ENCODE assay signal across 22 mouse cellular contexts in the genomic region with DNA sequence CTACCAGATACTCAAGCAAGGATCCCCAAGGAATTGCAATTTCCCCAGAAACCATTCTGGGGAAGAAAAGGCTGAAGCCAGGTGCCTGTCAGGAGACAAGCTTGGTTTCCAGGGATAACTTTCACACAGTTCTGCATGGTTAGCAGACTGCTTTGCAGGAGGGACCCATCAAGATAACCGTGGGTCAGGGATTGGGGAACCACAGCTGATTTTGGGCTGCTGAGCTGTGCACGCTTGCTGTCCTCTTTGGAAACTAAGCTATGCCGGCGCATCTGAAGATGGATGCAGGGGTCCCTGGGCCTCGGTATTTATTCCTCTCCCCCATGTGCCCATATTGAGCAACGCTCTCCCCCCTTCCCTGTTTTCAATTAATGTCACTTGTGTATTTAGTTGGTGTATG.
A peak's percentile ranks its signal among the peaks of the same experiment; 100 is the strongest.
DNase-seq lines count a peak whose midpoint lies in the region; ATAC-seq and TF ChIP-seq lines count a peak whose summit lies in the region.
"Had no signal": no experiment of that assay in that cellular context is flagged by ENCODE, and none has a peak within 500 bp of the region (broad histone marks: within the 10 kb centered on the region; RNA-seq: fewer than 3 reads in every experiment).

No protein-coding gene starts in this region.

- no peak for TF ChIP-seq CTCF in kidney, postnatal 0 days (IDR thresholded peaks at IDR 0.05; ENCODE audit: low read depth)
- TF ChIP-seq CTCF in CH12.LX (conservative IDR thresholded peaks at IDR 0.05 in 1 of 2, IDR thresholded peaks at IDR 0.05 in 1 of 2; ENCODE audit: low read depth in 2 of 2, low read length in 2 of 2), result no peak
- no peak for TF ChIP-seq CTCF in stomach, postnatal 0 days (IDR thresholded peaks at IDR 0.05; ENCODE audit: low read depth)

- H3K36me3 ChIP-seq in heart, embryonic 12.5 days, result no peaks in the 10 kb centered on the region
- H3K36me3 ChIP-seq in kidney, postnatal 0 days (ENCODE audit: insufficient read depth, low read length), result no peaks in the 10 kb centered on the region
- peaks cover 0 to 33% of the 10 kb centered on the region in 2 experiments for H3K36me3 ChIP-seq in CH12.LX (replicated peaks in 1 of 2; ENCODE audit: control insufficient read depth in 1 of 2, insufficient read depth in 1 of 2, low read length in 1 of 2)
- no peaks in the 10 kb centered on the region for H3K36me3 ChIP-seq in stomach, postnatal 0 days (ENCODE audit: control insufficient read depth, insufficient read depth, low read length)
- H3K36me3 ChIP-seq: forebrain, embryonic 10.5 days; G1E; hindbrain, embryonic 10.5 days; hindbrain, embryonic 13.5 days had no signal

- peak; percentile 35 for DNase-seq in heart, adult 11 months
- no peak for DNase-seq in kidney, postnatal 0 days (ENCODE audit: low spot score)
- DNase-seq in kidney, postnatal 4 days, result no peak
- DNase-seq in CH12.LX (ENCODE audit: extremely low read depth), result no peak
- DNase-seq in stomach, postnatal 0 days (ENCODE audit: low spot score), result peak; percentile 3
- DNase-seq: adrenal gland, adult 8-10 months; adrenal gland, postnatal 25 days; cerebellum, adult 18-20 months; cerebellum, adult 9-10 months; cerebellum, postnatal 14 days; gastrocnemius, postnatal 10 days; gastrocnemius, postnatal 36 days; heart, postnatal 36 days had no signal

- no peaks in the 10 kb centered on the region for H3K27me3 ChIP-seq in heart, embryonic 12.5 days (replicated peaks)
- H3K27me3 ChIP-seq in kidney, postnatal 0 days (ENCODE audit: insufficient read depth, low read length), result no peaks in the 10 kb centered on the region
- H3K27me3 ChIP-seq in CH12.LX (replicated peaks), result no peaks in the 10 kb centered on the region
- no peaks in the 10 kb centered on the region for H3K27me3 ChIP-seq in stomach, postnatal 0 days (ENCODE audit: control insufficient read depth, insufficient read depth, low read length)
- H3K27me3 ChIP-seq: forebrain, embryonic 13.5 days; hindbrain, embryonic 13.5 days had no signal

- no peak overlapping the region for H3K4me3 ChIP-seq in heart, embryonic 12.5 days
- H3K4me3 ChIP-seq in kidney, postnatal 0 days (replicated peaks; ENCODE audit: low read depth, low read length), result no peak overlapping the region
- peak overlapping the region in 1 of 3 experiments; percentile 34 for H3K4me3 ChIP-seq in CH12.LX (replicated peaks in 1 of 3; ENCODE audit: low read depth in 2 of 3, low read length in 2 of 3, poor library complexity in 1 of 3)
- H3K4me3 ChIP-seq in stomach, postnatal 0 days (ENCODE audit: low read depth, low read length), result no peak overlapping the region
- H3K4me3 ChIP-seq: forebrain, embryonic 10.5 days; forebrain, embryonic 13.5 days; hindbrain, embryonic 10.5 days; hindbrain, embryonic 13.5 days had no signal

- no peak for TF ChIP-seq POLR2A in CH12.LX (IDR thresholded peaks at IDR 0.05; ENCODE audit: low read depth, low read length)

- peaks cover 16% of the 10 kb centered on the region; the same call in 1 of the 2 replicates for H3K79me2 ChIP-seq in CH12.LX (replicated peaks; ENCODE audit: control insufficient read depth, extremely low read depth, insufficient read depth, poor library complexity, severe bottlenecking)

- no peak overlapping the region for H3K9ac ChIP-seq in heart, embryonic 12.5 days
- H3K9ac ChIP-seq in kidney, postnatal 0 days (ENCODE audit: low read depth, low read length), result no peak overlapping the region
- peak overlapping the region; percentile 64 for H3K9ac ChIP-seq in CH12.LX (ENCODE audit: insufficient read depth, low read depth)
- H3K9ac ChIP-seq in stomach, postnatal 0 days (ENCODE audit: low read length), result no peak overlapping the region
- H3K9ac ChIP-seq: forebrain, embryonic 13.5 days; hindbrain, embryonic 13.5 days had no signal

- TF ChIP-seq EP300 in CH12.LX (IDR thresholded peaks at IDR 0.05; ENCODE audit: low read length), result no peak
- no peak for TF ChIP-seq EP300 in stomach, postnatal 0 days (optimal IDR thresholded peaks at IDR 0.05)

- no peak for TF ChIP-seq RAD21 in CH12.LX (IDR thresholded peaks at IDR 0.05; ENCODE audit: low read depth, low read length)

- H3K4me1 ChIP-seq in heart, embryonic 12.5 days (replicated peaks), result peaks cover 14% of the 10 kb centered on the region
- peaks cover 14% of the 10 kb centered on the region; the same call in 1 of the 2 replicates for H3K4me1 ChIP-seq in kidney, postnatal 0 days (replicated peaks; ENCODE audit: insufficient read depth, low read length)
- H3K4me1 ChIP-seq in CH12.LX (ENCODE audit: control insufficient read depth in 1 of 2, insufficient read depth in 2 of 2), result peaks cover 30 to 61% of the 10 kb centered on the region in 2 experiments
- no peaks in the 10 kb centered on the region for H3K4me1 ChIP-seq in stomach, postnatal 0 days (replicated peaks; ENCODE audit: control insufficient read depth, insufficient read depth)

- in situ Hi-C loops in CH12.LX (cut with MboI; ENCODE audit: low pct_ligation_motif_present, low pct_unique_long_range_greater_than_20kb, low sequenced_read_pairs), result no loop called here

- no peak overlapping the region for H3K27ac ChIP-seq in heart, embryonic 12.5 days (ENCODE audit: poor library complexity, severe bottlenecking)
- H3K27ac ChIP-seq in kidney, postnatal 0 days, result 0 out of 2 replicates have a peak overlapping the region, but pooled peaks have one; percentile 31
- peak overlapping the region; percentile 81 for H3K27ac ChIP-seq in CH12.LX (ENCODE audit: insufficient read depth, low read depth)
- H3K27ac ChIP-seq in stomach, postnatal 0 days (replicated peaks), result no peak overlapping the region
- H3K27ac ChIP-seq: forebrain, embryonic 10.5 days; forebrain, embryonic 13.5 days; hindbrain, embryonic 10.5 days; hindbrain, embryonic 13.5 days had no signal

- H3K4me2 ChIP-seq in heart, embryonic 12.5 days, result no peak overlapping the region
- H3K4me2 ChIP-seq in kidney, postnatal 0 days (ENCODE audit: low read length), result no peak overlapping the region
- H3K4me2 ChIP-seq in CH12.LX (ENCODE audit: insufficient read depth, low read depth, poor library complexity, severe bottlenecking), result peak overlapping the region; percentile 63
- H3K4me2 ChIP-seq in stomach, postnatal 0 days (replicated peaks; ENCODE audit: low read depth), result no peak overlapping the region
- H3K4me2 ChIP-seq: forebrain, embryonic 13.5 days; hindbrain, embryonic 13.5 days had no signal

- WGBS in heart, embryonic 12.5 days, result 85% methylated on average over 6 of the region's 6 CpGs
- WGBS in kidney, postnatal 0 days, result 79% methylated on average over 6 of the region's 6 CpGs
- WGBS in stomach, postnatal 0 days, result 87% methylated on average over 6 of the region's 6 CpGs

- ATAC-seq in heart, embryonic 12.5 days (ENCODE audit: insufficient number of reproducible peaks, low FRiP score), result no peak
- no peak for ATAC-seq in kidney, postnatal 0 days (replicated peaks; ENCODE audit: low FRiP score, low read depth)
- ATAC-seq in stomach, postnatal 0 days (ENCODE audit: low FRiP score, low TSS enrichment), result no peak
- no peak for ATAC-seq in granulocyte monocyte progenitor cell, adult 5-6 weeks (replicated peaks; ENCODE audit: poor library complexity, severe bottlenecking)
- ATAC-seq: forebrain, embryonic 13.5 days; forebrain, embryonic 16.5 days; hindbrain, embryonic 16.5 days had no signal

- no peaks in the 10 kb centered on the region for H3K9me3 ChIP-seq in heart, embryonic 12.5 days (replicated peaks)
- no peaks in the 10 kb centered on the region for H3K9me3 ChIP-seq in kidney, postnatal 0 days (replicated peaks; ENCODE audit: low read length)
- peaks cover 8% of the 10 kb centered on the region for H3K9me3 ChIP-seq in CH12.LX (replicated peaks; ENCODE audit: low read length)
- H3K9me3 ChIP-seq in stomach, postnatal 0 days (ENCODE audit: control insufficient read depth, low read length), result no peaks in the 10 kb centered on the region
- H3K9me3 ChIP-seq: forebrain, embryonic 10.5 days; forebrain, embryonic 13.5 days; G1E; hindbrain, embryonic 10.5 days; hindbrain, embryonic 13.5 days had no signal

- dilution Hi-C loops in CH12.LX (cut with MboI; ENCODE audit: extremely low pct_ligation_motif_present, extremely low pct_unique_long_range_greater_than_20kb, low sequenced_read_pairs), result no loop called here

TF ChIP-seq in CH12.LX, 34 proteins besides CTCF, POLR2A, EP300 and RAD21:
- TF ChIP-seq PAX5 (IDR thresholded peaks at IDR 0.05; ENCODE audit: low read length), result no peak
- no peak for TF ChIP-seq TBP (conservative IDR thresholded peaks at IDR 0.05; ENCODE audit: low read depth, low read length)
- TF ChIP-seq MAZ (IDR thresholded peaks at IDR 0.05; ENCODE audit: low read depth, low read length), result no peak
- no peak for TF ChIP-seq SMC3 (IDR thresholded peaks at IDR 0.05; ENCODE audit: low read depth, low read length)
- no peak for TF ChIP-seq TCF12 (IDR thresholded peaks at IDR 0.05; ENCODE audit: low read depth, low read length)
- TF ChIP-seq MXI1 (IDR thresholded peaks at IDR 0.05; ENCODE audit: low read depth, low read length), result no peak
- no peak for TF ChIP-seq ZMIZ1 (IDR thresholded peaks at IDR 0.05; ENCODE audit: low read depth, low read length)
- TF ChIP-seq MAFK (IDR thresholded peaks at IDR 0.05; ENCODE audit: insufficient replicate concordance, low read length), result no peak
- no peak for TF ChIP-seq CHD2 (IDR thresholded peaks at IDR 0.05; ENCODE audit: low read length)
- TF ChIP-seq MYC (IDR thresholded peaks at IDR 0.05; ENCODE audit: low read depth, low read length), result no peak
- no peak for TF ChIP-seq NELFE (IDR thresholded peaks at IDR 0.05; ENCODE audit: low read depth, low read length)
- TF ChIP-seq RCOR1 (conservative IDR thresholded peaks at IDR 0.05; ENCODE audit: low read depth, low read length), result no peak
- no peak for TF ChIP-seq JUND (conservative IDR thresholded peaks at IDR 0.05; ENCODE audit: low read depth, low read length)
- no peak for TF ChIP-seq BHLHE40 (IDR thresholded peaks at IDR 0.05; ENCODE audit: low read depth, low read length)
- no peak for TF ChIP-seq USF2 (conservative IDR thresholded peaks at IDR 0.05; ENCODE audit: low read depth, low read length)
- no peak for TF ChIP-seq E2F4 (IDR thresholded peaks at IDR 0.05; ENCODE audit: insufficient replicate concordance, low read depth, low read length)
- no peak for TF ChIP-seq USF1 (IDR thresholded peaks at IDR 0.05; ENCODE audit: low read depth, low read length)

Comparison
In these comparisons a context has a peak if more than half of its experiments do, and no peak if none do; other contexts are left out.
1. DNase-seq: peak in heart, adult 11 months (single experiment) and stomach, postnatal 0 days (single experiment); none in kidney, postnatal 0 days (single experiment), kidney, postnatal 4 days (0 of 2) and CH12.LX (single experiment).
2. H3K27ac ChIP-seq: peak in kidney, postnatal 0 days (single experiment) and CH12.LX (single experiment); none in heart, embryonic 12.5 days (single experiment) and stomach, postnatal 0 days (single experiment).